18 mouse cellular contexts compared by ENCODE assay signal in the genomic region with DNA sequence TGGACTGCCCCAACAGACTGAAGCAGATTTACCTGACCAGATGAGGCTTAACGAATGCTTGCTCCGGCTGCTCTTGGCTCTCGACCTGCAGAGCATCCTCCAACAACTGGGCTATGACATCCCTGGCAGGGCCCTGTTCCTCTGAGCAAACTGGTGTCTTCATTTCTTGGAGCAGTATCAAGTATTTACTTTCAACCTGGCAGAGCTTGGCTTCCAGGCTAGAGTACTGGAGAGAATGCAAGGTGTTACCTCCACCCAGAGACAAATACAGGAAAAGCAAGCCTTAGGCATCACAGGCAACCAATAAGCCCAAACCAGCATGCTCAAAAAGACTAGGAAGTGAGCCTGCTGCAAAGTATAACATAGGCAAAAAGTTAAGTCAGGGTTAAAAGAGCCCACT. TPM values are rescaled to one million over a fixed set of nuclear protein-coding genes. Genes with fewer than 3 reads are reported as not detected.
DNase-seq lines count a peak whose midpoint lies in the region; ATAC-seq and TF ChIP-seq lines count a peak whose summit lies in the region.
"Had no signal": no experiment of that assay in that cellular context is flagged by ENCODE, and none has a peak within 500 bp of the region (broad histone marks: within the 10 kb centered on the region; RNA-seq: fewer than 3 reads in every experiment).

No protein-coding gene starts in this region.

- H3K4me2 ChIP-seq in heart, postnatal 0 days (ENCODE audit: low read depth, low read length) = no peak overlapping the region
- no peak overlapping the region for H3K4me2 ChIP-seq in hindbrain, postnatal 0 days (ENCODE audit: low read depth, low read length)
- H3K4me2 ChIP-seq: embryonic facial prominence, embryonic 12.5 days; forebrain, embryonic 13.5 days; forebrain, embryonic 15.5 days had no signal

- no peak overlapping the region for H3K9ac ChIP-seq in heart, postnatal 0 days (replicated peaks; ENCODE audit: low read depth, low read length)
- no peak overlapping the region for H3K9ac ChIP-seq in heart, adult 2 months (ENCODE audit: low read depth, low read length)
- H3K9ac ChIP-seq in hindbrain, postnatal 0 days (replicated peaks; ENCODE audit: low read length) = no peak overlapping the region
- H3K9ac ChIP-seq: embryonic facial prominence, embryonic 12.5 days; forebrain, embryonic 13.5 days; forebrain, embryonic 15.5 days; forebrain, postnatal 0 days had no signal

- WGBS in heart, postnatal 0 days = 80% methylated on average over 3 of the region's 3 CpGs
- 65% methylated on average over 3 of the region's 3 CpGs for WGBS in heart, adult 2 months
- WGBS in hindbrain, postnatal 0 days = 79% methylated on average over 3 of the region's 3 CpGs

- TF ChIP-seq CTCF in heart, postnatal 0 days (IDR thresholded peaks at IDR 0.05; ENCODE audit: low read depth) = no peak
- TF ChIP-seq CTCF in heart, adult 2 months (IDR thresholded peaks at IDR 0.05) = no peak
- no peak for TF ChIP-seq CTCF in hindbrain, postnatal 0 days (IDR thresholded peaks at IDR 0.05; ENCODE audit: low read depth)

- H3K9me3 ChIP-seq in heart, postnatal 0 days (replicated peaks; ENCODE audit: control insufficient read depth, low read length) = no peaks in the 10 kb centered on the region
- H3K9me3 ChIP-seq in hindbrain, postnatal 0 days (ENCODE audit: low read length) = no peaks in the 10 kb centered on the region
- H3K9me3 ChIP-seq: embryonic facial prominence, embryonic 10.5 days; embryonic facial prominence, embryonic 12.5 days; forebrain, embryonic 13.5 days; forebrain, embryonic 15.5 days had no signal

- H3K79me2 ChIP-seq in heart, adult 2 months (replicated peaks; ENCODE audit: control insufficient read depth, insufficient read depth, low read length) = no peaks in the 10 kb centered on the region

- intact Hi-C loops in heart, adult 2 months (cut with DNase I) = no loop called here

- H3K4me1 ChIP-seq in heart, postnatal 0 days (ENCODE audit: control insufficient read depth, insufficient read depth) = peaks cover 27% of the 10 kb centered on the region
- H3K4me1 ChIP-seq in heart, adult 2 months (ENCODE audit: control insufficient read depth, insufficient read depth, low read length) = peaks cover 10% of the 10 kb centered on the region
- no peaks in the 10 kb centered on the region for H3K4me1 ChIP-seq in hindbrain, postnatal 0 days (ENCODE audit: insufficient read depth, low read length)
- H3K4me1 ChIP-seq: embryonic facial prominence, embryonic 10.5 days; embryonic facial prominence, embryonic 12.5 days; forebrain, embryonic 13.5 days; forebrain, embryonic 15.5 days had no signal

- ATAC-seq in heart, postnatal 0 days (ENCODE audit: insufficient read depth, low read depth) = no peak
- ATAC-seq in hindbrain, postnatal 0 days = no peak
- ATAC-seq: forebrain, embryonic 13.5 days; forebrain, embryonic 15.5 days; forebrain, postnatal 0 days had no signal

- peaks cover 51% of the 10 kb centered on the region for H3K36me3 ChIP-seq in heart, postnatal 0 days (replicated peaks; ENCODE audit: control insufficient read depth, insufficient read depth, low read length)
- peaks cover 4% of the 10 kb centered on the region for H3K36me3 ChIP-seq in heart, adult 2 months (ENCODE audit: control insufficient read depth, insufficient read depth, low read length)
- peaks cover 26% of the 10 kb centered on the region for H3K36me3 ChIP-seq in hindbrain, postnatal 0 days (ENCODE audit: insufficient read depth, low read length)

- no peak for TF ChIP-seq EP300 in heart, postnatal 0 days (IDR thresholded peaks at IDR 0.05; ENCODE audit: low read depth)
- TF ChIP-seq EP300 in heart, adult 2 months (IDR thresholded peaks at IDR 0.05; ENCODE audit: insufficient read depth, low read depth, low read length) = no peak

- no peak for TF ChIP-seq POLR2A in heart, adult 2 months (IDR thresholded peaks at IDR 0.05; ENCODE audit: insufficient read depth, low read depth, low read length)

- H3K27ac ChIP-seq in heart, postnatal 0 days (ENCODE audit: low read depth) = peak overlapping the region; percentile 18; the same call in 1 of the 2 replicates
- no peak overlapping the region for H3K27ac ChIP-seq in heart, adult 2 months
- no peak overlapping the region for H3K27ac ChIP-seq in hindbrain, postnatal 0 days
- H3K27ac ChIP-seq: embryonic facial prominence, embryonic 10.5 days; embryonic facial prominence, embryonic 12.5 days; forebrain, embryonic 13.5 days; forebrain, embryonic 15.5 days had no signal

- no peaks in the 10 kb centered on the region for H3K27me3 ChIP-seq in heart, postnatal 0 days (ENCODE audit: control insufficient read depth, insufficient read depth, low read length)
- no peaks in the 10 kb centered on the region for H3K27me3 ChIP-seq in heart, adult 2 months (ENCODE audit: control insufficient read depth, insufficient read depth, low read length)
- no peaks in the 10 kb centered on the region for H3K27me3 ChIP-seq in hindbrain, postnatal 0 days (ENCODE audit: insufficient read depth, low read length)
- H3K27me3 ChIP-seq: embryonic facial prominence, embryonic 12.5 days; forebrain, embryonic 13.5 days; forebrain, embryonic 15.5 days had no signal

- H3K4me3 ChIP-seq in heart, postnatal 0 days (ENCODE audit: low read depth, low read length) = no peak overlapping the region
- no peak overlapping the region for H3K4me3 ChIP-seq in heart, adult 2 months
- H3K4me3 ChIP-seq in hindbrain, postnatal 0 days (ENCODE audit: low read length) = no peak overlapping the region
- H3K4me3 ChIP-seq: embryonic facial prominence, embryonic 10.5 days; embryonic facial prominence, embryonic 12.5 days; forebrain, embryonic 13.5 days; forebrain, embryonic 15.5 days had no signal

- peak; percentile 37 for DNase-seq in cerebellum, adult 11-12 months
- no peak for DNase-seq in cerebellum, postnatal 4 days (ENCODE audit: low spot score in 2 of 2)
- peak; percentile 68 for DNase-seq in cerebellum, adult 9-10 months
- DNase-seq in cerebellum, postnatal 36 days = no peak
- DNase-seq in heart, postnatal 0 days (ENCODE audit: low spot score) = no peak
- no peak for DNase-seq in heart, adult 2 months
- peak; percentile 76 for DNase-seq in brain, adult 2 months (ENCODE audit: low read depth, low spot score)
- DNase-seq in hindbrain, postnatal 0 days (ENCODE audit: low spot score) = no peak
- DNase-seq: adrenal gland, adult 2 months; adrenal gland, postnatal 10 days; adrenal gland, postnatal 25 days; cerebellum, postnatal 14 days; forebrain, postnatal 0 days had no signal

RNA-seq across cellular contexts. Expression of a gene that starts 48.3 kb away (rescaled TPM):
- total RNA-seq in heart, postnatal 0 days (2014; rRNA removed; ENCODE audit: low replicate concordance) = 11.6 and 24.7 TPM in 2 replicates
- 2.9 and 3.2 TPM in 2 replicates for polyA plus RNA-seq in heart, postnatal 0 days (2015; fragmentation: Nextera tagmentation; extraction: Ambion mirVana)
- 10 to 100 TPM in 1 of 2 experiments, 1 to 10 TPM in 1; 9.6 to 10.1 TPM for total RNA-seq in heart, adult 2 months (2021)
- polyA plus RNA-seq in heart, adult 2 months (2012; rRNA removed) = 10.3 and 14.6 TPM in 2 replicates
- 17.7 and 23.1 TPM in 2 replicates for total RNA-seq in hindbrain, postnatal 0 days (2014; rRNA removed)
- 3.8 and 4.1 TPM in 2 replicates for polyA plus RNA-seq in hindbrain, postnatal 0 days (2015; fragmentation: Nextera tagmentation; extraction: Ambion mirVana)

RNA-seq across cellular contexts. Expression of a gene that starts 59.4 kb away (rescaled TPM):
- total RNA-seq in heart, postnatal 0 days (2014; rRNA removed; ENCODE audit: low replicate concordance) = 12.8 and 34.4 TPM in 2 replicates
- 7.6 and 8.3 TPM in 2 replicates for polyA plus RNA-seq in heart, postnatal 0 days (2015; fragmentation: Nextera tagmentation; extraction: Ambion mirVana)
- total RNA-seq in heart, adult 2 months (2021) = 10 to 100 TPM; 11.8 to 14.5 TPM
- 36.3 and 56.3 TPM in 2 replicates for polyA plus RNA-seq in heart, adult 2 months (2012; rRNA removed)
- 6.4 and 10.4 TPM in 2 replicates for total RNA-seq in hindbrain, postnatal 0 days (2014; rRNA removed)
- polyA plus RNA-seq in hindbrain, postnatal 0 days (2015; fragmentation: Nextera tagmentation; extraction: Ambion mirVana) = 2.7 and 2.9 TPM in 2 replicates
- total RNA-seq: MEL had no signal

Comparison
In these comparisons a context has a peak if more than half of its experiments do, and no peak if none do; other contexts are left out.
1. DNase-seq: peak in cerebellum, adult 11-12 months (single experiment), cerebellum, adult 9-10 months (single experiment) and brain, adult 2 months (single experiment); none in cerebellum, postnatal 4 days (0 of 2), cerebellum, postnatal 36 days (0 of 2), heart, postnatal 0 days (single experiment), heart, adult 2 months (0 of 2) and hindbrain, postnatal 0 days (single experiment).